In the genomic region with DNA sequence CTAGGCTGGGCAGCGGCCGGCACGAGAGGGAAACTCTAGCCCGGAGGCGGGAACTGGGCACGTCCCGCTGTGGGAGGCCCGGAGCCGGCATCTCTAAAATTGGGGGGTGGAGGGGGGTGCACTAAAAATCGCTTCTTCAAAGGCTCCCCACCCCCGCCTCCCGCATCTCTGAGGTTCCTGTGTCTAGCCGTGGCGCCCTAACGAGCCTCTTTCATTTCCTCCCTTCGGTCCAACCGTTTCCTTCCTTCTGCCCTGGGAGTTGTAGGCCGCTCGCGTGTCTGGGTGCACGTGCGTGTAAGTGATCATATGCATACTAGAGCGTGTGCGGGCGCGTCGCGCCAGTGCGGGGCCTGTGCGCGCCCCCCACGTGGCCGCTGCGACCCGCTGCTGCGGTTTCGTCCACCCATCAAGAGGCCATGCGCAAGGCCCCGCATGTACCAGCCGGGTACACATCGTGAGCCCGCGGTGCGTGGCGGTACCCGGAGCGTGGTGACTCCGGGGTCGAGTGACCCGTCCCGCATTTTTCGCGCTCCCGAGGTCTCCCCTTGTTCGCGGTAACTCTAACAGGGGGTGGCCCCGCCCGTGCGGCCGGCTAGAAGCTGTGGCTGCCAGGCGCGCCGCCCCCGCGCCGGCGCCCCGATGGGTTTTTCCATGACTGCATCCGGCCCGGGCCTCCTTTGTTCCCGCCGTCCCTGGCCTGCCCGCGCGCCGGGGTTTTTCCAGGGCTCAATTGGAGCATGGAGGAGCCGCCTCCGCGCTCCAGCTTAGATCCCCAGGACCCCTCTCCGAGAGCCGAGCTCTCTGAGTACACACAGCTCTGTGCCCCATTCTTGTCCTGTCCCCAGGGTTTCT, we compare ENCODE assay signal across 7 mouse cellular contexts. TPM values are rescaled to one million over a fixed set of nuclear protein-coding genes. Genes with fewer than 3 reads are reported as not detected.
DNase-seq lines count a peak whose midpoint lies in the region; ATAC-seq and TF ChIP-seq lines count a peak whose summit lies in the region.

No protein-coding gene starts in this region.

- H3K27ac ChIP-seq in intestine, postnatal 0 days (ENCODE audit: low read depth, low read length), result peak overlapping the region; percentile 98
- H3K27ac ChIP-seq in limb, embryonic 10.5 days, result peak overlapping the region; percentile 100
- peak overlapping the region; percentile 99 for H3K27ac ChIP-seq in midbrain, embryonic 12.5 days (replicated peaks)
- peak overlapping the region; percentile 88 for H3K27ac ChIP-seq in small intestine, adult 2 months (ENCODE audit: insufficient read depth, low read depth, low read length)

- H3K9me3 ChIP-seq in intestine, postnatal 0 days (ENCODE audit: control insufficient read depth), result no peaks in the 10 kb centered on the region
- H3K9me3 ChIP-seq in limb, embryonic 10.5 days (replicated peaks), result no peaks in the 10 kb centered on the region
- no peaks in the 10 kb centered on the region for H3K9me3 ChIP-seq in midbrain, embryonic 12.5 days

- H3K9ac ChIP-seq in intestine, postnatal 0 days (ENCODE audit: low read depth, low read length), result peak overlapping the region; percentile 77
- H3K9ac ChIP-seq in midbrain, embryonic 12.5 days (replicated peaks), result peak overlapping the region; percentile 93

- DNase-seq in adrenal gland, adult 8-10 months, result peak; percentile 87
- DNase-seq in embryo, embryonic 9.5 days (ENCODE audit: extremely low spot score), result peak; percentile 91
- peak; percentile 91 to 93 for DNase-seq in gastrocnemius, postnatal 4 days (ENCODE audit: low spot score in 2 of 2)
- DNase-seq in limb, embryonic 10.5 days (ENCODE audit: low spot score), result peak; percentile 92

- peak; percentile 53 for ATAC-seq in intestine, postnatal 0 days
- peak; percentile 68 for ATAC-seq in midbrain, embryonic 12.5 days (ENCODE audit: low FRiP score, low read depth)

- H3K27me3 ChIP-seq in intestine, postnatal 0 days (replicated peaks; ENCODE audit: control insufficient read depth, insufficient read depth, low read length), result no peaks in the 10 kb centered on the region
- peaks cover 8% of the 10 kb centered on the region; the same call in 1 of the 2 replicates for H3K27me3 ChIP-seq in limb, embryonic 10.5 days (ENCODE audit: low read depth, poor library complexity, severe bottlenecking)
- H3K27me3 ChIP-seq in midbrain, embryonic 12.5 days, result no peaks in the 10 kb centered on the region
- no peaks in the 10 kb centered on the region for H3K27me3 ChIP-seq in small intestine, adult 2 months (ENCODE audit: control insufficient read depth, insufficient read depth, low read length)

- peak overlapping the region; percentile 86 for H3K4me2 ChIP-seq in intestine, postnatal 0 days (replicated peaks; ENCODE audit: low read depth)
- H3K4me2 ChIP-seq in midbrain, embryonic 12.5 days (replicated peaks), result peak overlapping the region; percentile 71

- H3K4me1 ChIP-seq in intestine, postnatal 0 days (replicated peaks; ENCODE audit: control insufficient read depth, insufficient read depth, low read length), result peaks cover 18% of the 10 kb centered on the region
- peaks cover 54% of the 10 kb centered on the region for H3K4me1 ChIP-seq in limb, embryonic 10.5 days
- H3K4me1 ChIP-seq in midbrain, embryonic 12.5 days, result peaks cover 49% of the 10 kb centered on the region
- H3K4me1 ChIP-seq in small intestine, adult 2 months (ENCODE audit: control insufficient read depth, insufficient read depth, insufficient read length, low read length), result peaks cover 21% of the 10 kb centered on the region

- 3% methylated on average over 80 of the region's 81 CpGs for WGBS in intestine, postnatal 0 days
- under 1% methylated on average over 81 of the region's 81 CpGs for WGBS in limb, embryonic 10.5 days
- under 1% methylated on average over 81 of the region's 81 CpGs for WGBS in midbrain, embryonic 12.5 days
- under 1% methylated on average over 81 of the region's 81 CpGs for WGBS in small intestine, adult 2 months

- TF ChIP-seq POLR2A in small intestine, adult 2 months (IDR thresholded peaks at IDR 0.05; ENCODE audit: low read depth, low read length), result peak; percentile 63

- H3K36me3 ChIP-seq in intestine, postnatal 0 days (ENCODE audit: control insufficient read depth, insufficient read depth), result no peaks in the 10 kb centered on the region
- no peaks in the 10 kb centered on the region for H3K36me3 ChIP-seq in limb, embryonic 10.5 days
- no peaks in the 10 kb centered on the region for H3K36me3 ChIP-seq in midbrain, embryonic 12.5 days
- H3K36me3 ChIP-seq in small intestine, adult 2 months (ENCODE audit: control insufficient read depth, insufficient read depth, low read length), result no peaks in the 10 kb centered on the region

- no peak for TF ChIP-seq CTCF in intestine, postnatal 0 days (IDR thresholded peaks at IDR 0.05; ENCODE audit: low read depth)
- TF ChIP-seq CTCF in small intestine, adult 2 months (IDR thresholded peaks at IDR 0.05; ENCODE audit: extremely low read depth, insufficient read length, insufficient replicate concordance, low read depth, low read length), result no peak

- H3K4me3 ChIP-seq in intestine, postnatal 0 days (ENCODE audit: low read depth, low read length), result peak overlapping the region; percentile 53
- H3K4me3 ChIP-seq in limb, embryonic 10.5 days, result peak overlapping the region; percentile 62
- H3K4me3 ChIP-seq in midbrain, embryonic 12.5 days, result peak overlapping the region; percentile 52
- peak overlapping the region; percentile 62 for H3K4me3 ChIP-seq in small intestine, adult 2 months (ENCODE audit: low read depth, low read length)

RNA-seq across cellular contexts. Expression of a gene that starts 16.1 kb away (rescaled TPM):
- not detected for total RNA-seq in adrenal gland, adult 8-10 months (2022)
- total RNA-seq in gastrocnemius, postnatal 4 days (2021), result not detected
- polyA plus RNA-seq in intestine, postnatal 0 days (2015; fragmentation: Nextera tagmentation; extraction: Ambion mirVana), result not detected in 2 replicates
- not detected in 2 replicates for polyA plus RNA-seq in limb, embryonic 10.5 days (2016; fragmentation: Nextera tagmentation; extraction: Ambion mirVana)
- polyA plus RNA-seq in midbrain, embryonic 12.5 days (2016; fragmentation: Nextera tagmentation; extraction: Ambion mirVana), result not detected in 2 replicates
- not detected in 2 replicates for polyA plus RNA-seq in small intestine, adult 2 months (2012; rRNA removed)

RNA-seq across cellular contexts. Expression of a gene that starts 16.2 kb away (rescaled TPM):
- not detected for total RNA-seq in adrenal gland, adult 8-10 months (2022)
- not detected for total RNA-seq in gastrocnemius, postnatal 4 days (2021)
- polyA plus RNA-seq in intestine, postnatal 0 days (2015; fragmentation: Nextera tagmentation; extraction: Ambion mirVana), result 4.3 and 4.5 TPM in 2 replicates
- polyA plus RNA-seq in limb, embryonic 10.5 days (2016; fragmentation: Nextera tagmentation; extraction: Ambion mirVana), result 0.15 and 0.24 TPM in 2 replicates
- polyA plus RNA-seq in midbrain, embryonic 12.5 days (2016; fragmentation: Nextera tagmentation; extraction: Ambion mirVana), result not detected in 2 replicates
- 5.6 and 11.1 TPM in 2 replicates for polyA plus RNA-seq in small intestine, adult 2 months (2012; rRNA removed)

Comparison
In these comparisons a context has a peak if more than half of its experiments do, and no peak if none do; other contexts are left out.
1. Peak in every context shown above with its lines: DNase-seq, ATAC-seq, H3K4me3 ChIP-seq and H3K27ac ChIP-seq.